In genomic region chr17:7565771-7566170, GRCm38 (mm10) we compare ENCODE assay signal across 13 mouse cellular contexts.
DNase-seq lines count a peak whose midpoint lies in the region.
"Had no signal": no experiment of that assay in that cellular context is flagged by ENCODE, and none has a peak within 500 bp of the region (broad histone marks: within the 10 kb centered on the region; RNA-seq: fewer than 3 reads in every experiment).

No protein-coding gene starts in this region.

- intact Hi-C loops in heart, postnatal 14 days (cut with DNase I), result no loop called here

- peak; percentile 60 for DNase-seq in heart, adult 11 months
- DNase-seq in heart, postnatal 14 days, result no peak
- DNase-seq: adrenal gland, adult 2 months; adrenal gland, adult 8-10 months; adrenal gland, postnatal 10 days; adrenal gland, postnatal 14 days; adrenal gland, postnatal 25 days; adrenal gland, postnatal 36 days; B cell, adult 2 months; cerebellum, adult 11 months; cerebellum, adult 11-12 months; cerebellum, adult 18-20 months; cerebellum, adult 2 months had no signal
